Mouse (Mus musculus): ENCODE data around the gene Gpm6a.

DNA sequence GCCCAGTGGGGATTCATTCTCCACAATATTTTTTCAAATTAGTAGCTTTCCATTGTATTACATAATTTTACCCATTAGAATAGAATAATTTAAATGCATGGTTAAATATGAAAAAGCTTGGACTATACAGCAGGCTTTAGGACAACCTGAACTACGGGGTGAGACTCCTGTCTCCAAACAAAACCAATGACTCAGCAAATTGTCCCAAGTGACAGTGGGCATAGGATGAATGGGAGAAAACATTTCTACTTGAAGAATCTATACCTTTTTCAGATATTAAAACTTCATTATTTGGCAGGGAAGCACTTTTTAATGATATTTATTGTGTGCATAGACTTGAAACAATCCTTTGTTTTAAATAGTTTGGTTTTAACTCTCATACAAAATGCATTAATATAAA, 41.0 kb downstream of the Gpm6a start:
- TF ChIP-seq POLR2A (IDR thresholded peaks at IDR 0.05; ENCODE audit: control insufficient read depth, extremely low read depth, insufficient read depth, low read length, poor library complexity) = no peak
- TF ChIP-seq CTCF (IDR thresholded peaks at IDR 0.05; ENCODE audit: borderline replicate concordance, control insufficient read depth, extremely low read depth, insufficient read depth, low read length, poor library complexity) = no peak

Measured in thymus, adult 2 months (tissue).